Mouse (Mus musculus): ENCODE measurements around the gene E330021D16Rik. TPM values are rescaled to one million over a fixed set of nuclear protein-coding genes. Genes with fewer than 3 reads are reported as not detected.
A peak's percentile ranks its signal among the peaks of the same experiment; 100 is the strongest.
"Not testable (repeated sequence)": the region's sequence is repeated elsewhere in the genome, so short reads cannot be mapped to it uniquely, and the experiment has no call there.

E330021D16Rik gene
- polyA plus RNA-seq, 1 experiment from 2014 or later = 1.4 TPM

GRCm38 (mm10) chr6:136436151-136436550 is 20.8 kb upstream of the E330021D16Rik start:
- WGBS = 87% methylated on average over 3 of the region's 3 CpGs
- H3K27ac ChIP-seq; H3K4me3 ChIP-seq (replicated peaks); H3K27me3 ChIP-seq; H3K9ac ChIP-seq; H3K4me2 ChIP-seq; H3K36me3 ChIP-seq; H3K9me3 ChIP-seq (replicated peaks); H3K4me1 ChIP-seq; ATAC-seq (replicated peaks; ENCODE audit: low FRiP score): not testable (repeated sequence)

GRCm38 (mm10) chr6:136433573-136433972 is 18.2 kb upstream of the E330021D16Rik start:
- Histone ChIP-seq H3K4me2 (no peak overlapping the region), H3K9me3 (replicated peaks) (no peaks in the 10 kb centered on the region), H3K27ac (no peak overlapping the region), H3K4me1 (peaks cover 10% of the 10 kb centered on the region), H3K36me3 (no peaks in the 10 kb centered on the region), H3K9ac (no peak overlapping the region), H3K27me3 (no peaks in the 10 kb centered on the region), H3K4me3 (replicated peaks) (no peak overlapping the region)
- 90% methylated on average over 6 of the region's 6 CpGs for WGBS
- ATAC-seq (replicated peaks; ENCODE audit: low FRiP score) = no peak

GRCm38 (mm10) chr6:136431896-136432248 is 16.5 kb upstream of the E330021D16Rik start:
- Histone ChIP-seq H3K4me2 (no peak overlapping the region), H3K4me1 (peaks cover 10% of the 10 kb centered on the region), H3K9me3 (replicated peaks) (no peaks in the 10 kb centered on the region), H3K4me3 (replicated peaks) (no peak overlapping the region), H3K27me3 (no peaks in the 10 kb centered on the region), H3K27ac (0 out of 2 replicates have a peak overlapping the region, but pooled peaks have one; percentile 13), H3K36me3 (no peaks in the 10 kb centered on the region), H3K9ac (no peak overlapping the region)
- WGBS = 25% methylated on average over 7 of the region's 7 CpGs
- no peak for ATAC-seq (replicated peaks; ENCODE audit: low FRiP score)

GRCm38 (mm10) chr6:136431169-136431895 is 16.0 kb upstream of the E330021D16Rik start:
- no peak overlapping the region for H3K9ac ChIP-seq
- no peak for ATAC-seq (replicated peaks; ENCODE audit: low FRiP score)
- no peak overlapping the region for H3K4me3 ChIP-seq (replicated peaks)
- H3K4me1 ChIP-seq = peaks cover 10% of the 10 kb centered on the region
- 54% methylated on average over 10 of the region's 10 CpGs for WGBS
- no peaks in the 10 kb centered on the region for H3K9me3 ChIP-seq (replicated peaks)
- no peaks in the 10 kb centered on the region for H3K27me3 ChIP-seq
- peak overlapping the region; percentile 41; the same call in 1 of the 2 replicates for H3K27ac ChIP-seq
- H3K36me3 ChIP-seq = no peaks in the 10 kb centered on the region
- no peak overlapping the region for H3K4me2 ChIP-seq

GRCm38 (mm10) chr6:136429441-136429840 is 14.1 kb upstream of the E330021D16Rik start:
- ATAC-seq (replicated peaks; ENCODE audit: low FRiP score) = peak; percentile 60
- Histone ChIP-seq H3K4me3 (replicated peaks) (no peak overlapping the region), H3K4me1 (peaks cover 10% of the 10 kb centered on the region), H3K36me3 (no peaks in the 10 kb centered on the region), H3K27ac (no peak overlapping the region), H3K9ac (no peak overlapping the region), H3K4me2 (no peak overlapping the region), H3K27me3 (no peaks in the 10 kb centered on the region), H3K9me3 (replicated peaks) (no peaks in the 10 kb centered on the region)
- 50% methylated on average over 4 of the region's 4 CpGs for WGBS

GRCm38 (mm10) chr6:136428412-136428811 is 13.0 kb upstream of the E330021D16Rik start:
- no peaks in the 10 kb centered on the region for H3K27me3 ChIP-seq
- H3K36me3 ChIP-seq = no peaks in the 10 kb centered on the region
- no peaks in the 10 kb centered on the region for H3K9me3 ChIP-seq (replicated peaks)
- WGBS = 81% methylated on average over 5 of the region's 5 CpGs
- H3K9ac ChIP-seq = no peak overlapping the region
- H3K27ac ChIP-seq = no peak overlapping the region
- no peak overlapping the region for H3K4me3 ChIP-seq (replicated peaks)
- H3K4me2 ChIP-seq = no peak overlapping the region
- H3K4me1 ChIP-seq = peaks cover 10% of the 10 kb centered on the region
- no peak for ATAC-seq (replicated peaks; ENCODE audit: low FRiP score)

GRCm38 (mm10) chr6:136427240-136427639 is 11.9 kb upstream of the E330021D16Rik start:
- Histone ChIP-seq H3K36me3 (no peaks in the 10 kb centered on the region), H3K27me3 (no peaks in the 10 kb centered on the region), H3K27ac (no peak overlapping the region), H3K9me3 (replicated peaks) (no peaks in the 10 kb centered on the region), H3K4me2 (no peak overlapping the region), H3K4me1 (peaks cover 10% of the 10 kb centered on the region), H3K9ac (no peak overlapping the region), H3K4me3 (replicated peaks) (no peak overlapping the region)
- WGBS = 81% methylated on average over 6 of the region's 6 CpGs
- ATAC-seq (replicated peaks; ENCODE audit: low FRiP score) = no peak

- ATAC-seq (replicated peaks; ENCODE audit: low FRiP score) = no peak
- Histone ChIP-seq H3K36me3 (no peaks in the 10 kb centered on the region), H3K9ac (no peak overlapping the region), H3K27me3 (no peaks in the 10 kb centered on the region), H3K27ac (no peak overlapping the region), H3K4me2 (no peak overlapping the region), H3K4me1 (no peaks in the 10 kb centered on the region), H3K9me3 (replicated peaks) (no peaks in the 10 kb centered on the region), H3K4me3 (replicated peaks) (no peak overlapping the region)
- WGBS = 83% methylated on average over 5 of the region's 5 CpGs
Observed at GRCm38 (mm10) chr6:136425956-136426355, 10.6 kb upstream of the E330021D16Rik start.

GRCm38 (mm10) chr6:136424166-136424565 is 8.8 kb upstream of the E330021D16Rik start:
- Histone ChIP-seq H3K4me1 (0 out of 2 replicates have a peak, but pooled peaks cover 2% of the 10 kb centered on the region), H3K9me3 (replicated peaks) (no peaks in the 10 kb centered on the region), H3K4me3 (replicated peaks) (no peak overlapping the region), H3K27me3 (no peaks in the 10 kb centered on the region), H3K27ac (no peak overlapping the region), H3K36me3 (no peaks in the 10 kb centered on the region), H3K9ac (no peak overlapping the region), H3K4me2 (no peak overlapping the region)
- WGBS = 88% methylated on average over 3 of the region's 3 CpGs
- ATAC-seq (replicated peaks; ENCODE audit: low FRiP score) = no peak

GRCm38 (mm10) chr6:136423201-136423600 is 7.8 kb upstream of the E330021D16Rik start:
- Histone ChIP-seq H3K4me2 (no peak overlapping the region), H3K9ac (no peak overlapping the region), H3K4me1 (0 out of 2 replicates have a peak, but pooled peaks cover 2% of the 10 kb centered on the region), H3K27ac (no peak overlapping the region), H3K9me3 (replicated peaks) (no peaks in the 10 kb centered on the region), H3K27me3 (no peaks in the 10 kb centered on the region), H3K4me3 (replicated peaks) (no peak overlapping the region), H3K36me3 (no peaks in the 10 kb centered on the region)
- ATAC-seq (replicated peaks; ENCODE audit: low FRiP score) = no peak
- WGBS = 94% methylated on average over 5 of the region's 5 CpGs

- ATAC-seq (replicated peaks; ENCODE audit: low FRiP score) = no peak
Observed at GRCm38 (mm10) chr6:136422084-136422853, 6.9 kb upstream of the E330021D16Rik start.

GRCm38 (mm10) chr6:136421059-136421458 is 5.7 kb upstream of the E330021D16Rik start:
- Histone ChIP-seq H3K36me3 (no peaks in the 10 kb centered on the region), H3K9me3 (replicated peaks) (no peaks in the 10 kb centered on the region), H3K4me3 (replicated peaks) (no peak overlapping the region), H3K27ac (no peak overlapping the region), H3K27me3 (no peaks in the 10 kb centered on the region), H3K4me1 (0 out of 2 replicates have a peak, but pooled peaks cover 2% of the 10 kb centered on the region), H3K9ac (no peak overlapping the region), H3K4me2 (no peak overlapping the region)
- 58% methylated on average over 3 of the region's 3 CpGs for WGBS
- ATAC-seq (replicated peaks; ENCODE audit: low FRiP score) = no peak

More at GRCm38 (mm10) chr6:136422084-136422853, 6.9 kb upstream of the E330021D16Rik start:
- Histone ChIP-seq H3K36me3 (no peaks in the 10 kb centered on the region), H3K4me1 (0 out of 2 replicates have a peak, but pooled peaks cover 2% of the 10 kb centered on the region), H3K27me3 (no peaks in the 10 kb centered on the region), H3K9ac (no peak overlapping the region), H3K9me3 (replicated peaks) (no peaks in the 10 kb centered on the region), H3K27ac (no peak overlapping the region), H3K4me3 (replicated peaks) (no peak overlapping the region), H3K4me2 (no peak overlapping the region)
- WGBS = 63% methylated on average over 16 of the region's 16 CpGs
